Mouse (Mus musculus): ENCODE measurements around the gene Eloa. TPM values are rescaled to one million over a fixed set of nuclear protein-coding genes. Genes with fewer than 3 reads are reported as not detected.
A peak's percentile ranks its signal among the peaks of the same experiment; 100 is the strongest.

Gene Eloa
- polyA plus RNA-seq, 1 experiment from 2014 or later = 34.6 TPM

- Histone ChIP-seq H3K4me3 (ENCODE audit: low read length) (no peak overlapping the region), H3K27me3 (ENCODE audit: control insufficient read depth, insufficient read depth, low read length) (no peaks in the 10 kb centered on the region), H3K9ac (ENCODE audit: low read length) (no peak overlapping the region), H3K4me1 (ENCODE audit: control insufficient read depth, insufficient read depth, low read length) (peaks cover 17% of the 10 kb centered on the region), H3K9me3 (replicated peaks; ENCODE audit: control insufficient read depth, low read length) (no peaks in the 10 kb centered on the region), H3K4me2 (ENCODE audit: low read depth, low read length) (no peak overlapping the region), H3K27ac (ENCODE audit: low read length) (no peak overlapping the region), H3K36me3 (ENCODE audit: control insufficient read depth, insufficient read depth) (peaks cover 26% of the 10 kb centered on the region)
- WGBS = 66% methylated on average over 5 of the region's 5 CpGs
- no peak for ATAC-seq (replicated peaks; ENCODE audit: extremely low read depth, insufficient read depth, low FRiP score)
These were observed 32.3 kb upstream of the Eloa start for GRCm38 (mm10) chr4:136053843-136054242.

- H3K4me3 ChIP-seq (ENCODE audit: low read length) = peak within 1 kb of the TSS; percentile 89
- 0% methylated on average over 21 of the region's 21 CpGs for WGBS
- no peaks in the 10 kb centered on the region for H3K27me3 ChIP-seq (ENCODE audit: control insufficient read depth, insufficient read depth, low read length)
- peaks cover 32% of the 10 kb centered on the region for H3K36me3 ChIP-seq (ENCODE audit: control insufficient read depth, insufficient read depth)
- no peaks in the 10 kb centered on the region for H3K9me3 ChIP-seq (replicated peaks; ENCODE audit: control insufficient read depth, low read length)
- H3K27ac ChIP-seq (ENCODE audit: low read length) = peak within 1 kb of the TSS; percentile 89
- H3K4me1 ChIP-seq (ENCODE audit: control insufficient read depth, insufficient read depth, low read length) = peaks cover 17% of the 10 kb centered on the region
- peak within 1 kb of the TSS; percentile 88 for H3K9ac ChIP-seq (ENCODE audit: low read length)
- ATAC-seq (replicated peaks; ENCODE audit: extremely low read depth, insufficient read depth, low FRiP score) = peak; percentile 98
- peak within 1 kb of the TSS; percentile 84 for H3K4me2 ChIP-seq (ENCODE audit: low read depth, low read length)
These were observed 31.7 kb upstream of the Eloa start, which contains the start of gene Rpl11 for GRCm38 (mm10) chr4:136053247-136053596. Gene Rpl11, minus strand, starts transcription at chr4:136053428.

- Histone ChIP-seq H3K4me3 (ENCODE audit: low read length) (peak overlapping the region; percentile 89), H3K4me1 (ENCODE audit: control insufficient read depth, insufficient read depth, low read length) (peaks cover 17% of the 10 kb centered on the region), H3K9ac (ENCODE audit: low read length) (peak overlapping the region; percentile 88), H3K27me3 (ENCODE audit: control insufficient read depth, insufficient read depth, low read length) (no peaks in the 10 kb centered on the region), H3K4me2 (ENCODE audit: low read depth, low read length) (peak overlapping the region; percentile 84), H3K9me3 (replicated peaks; ENCODE audit: control insufficient read depth, low read length) (no peaks in the 10 kb centered on the region), H3K27ac (ENCODE audit: low read length) (peak overlapping the region; percentile 89), H3K36me3 (ENCODE audit: control insufficient read depth, insufficient read depth) (peaks cover 32% of the 10 kb centered on the region)
- peak; percentile 69 for ATAC-seq (replicated peaks; ENCODE audit: extremely low read depth, insufficient read depth, low FRiP score)
- under 1% methylated on average over 50 of the region's 50 CpGs for WGBS
These were observed 31.1 kb upstream of the Eloa start for GRCm38 (mm10) chr4:136052534-136053246.

- H3K27ac ChIP-seq (ENCODE audit: low read length) = no peak overlapping the region
- no peak for ATAC-seq (replicated peaks; ENCODE audit: extremely low read depth, insufficient read depth, low FRiP score)
- H3K36me3 ChIP-seq (ENCODE audit: control insufficient read depth, insufficient read depth) = peaks cover 32% of the 10 kb centered on the region
- H3K27me3 ChIP-seq (ENCODE audit: control insufficient read depth, insufficient read depth, low read length) = no peaks in the 10 kb centered on the region
- H3K4me2 ChIP-seq (ENCODE audit: low read depth, low read length) = peak overlapping the region; percentile 84
- peak overlapping the region; percentile 89 for H3K4me3 ChIP-seq (ENCODE audit: low read length)
- WGBS = 0% methylated on average over 3 of the region's 3 CpGs
- peak overlapping the region; percentile 88 for H3K9ac ChIP-seq (ENCODE audit: low read length)
- no peaks in the 10 kb centered on the region for H3K9me3 ChIP-seq (replicated peaks; ENCODE audit: control insufficient read depth, low read length)
- H3K4me1 ChIP-seq (ENCODE audit: control insufficient read depth, insufficient read depth, low read length) = peaks cover 17% of the 10 kb centered on the region
These were observed 30.5 kb upstream of the Eloa start for GRCm38 (mm10) chr4:136052060-136052459.

- peaks cover 17% of the 10 kb centered on the region for H3K4me1 ChIP-seq (ENCODE audit: control insufficient read depth, insufficient read depth, low read length)
- WGBS = 97% methylated on average over 6 of the region's 6 CpGs
- H3K27me3 ChIP-seq (ENCODE audit: control insufficient read depth, insufficient read depth, low read length) = no peaks in the 10 kb centered on the region
- ATAC-seq (replicated peaks; ENCODE audit: extremely low read depth, insufficient read depth, low FRiP score) = no peak
- no peaks in the 10 kb centered on the region for H3K9me3 ChIP-seq (replicated peaks; ENCODE audit: control insufficient read depth, low read length)
- peaks cover 38% of the 10 kb centered on the region for H3K36me3 ChIP-seq (ENCODE audit: control insufficient read depth, insufficient read depth)
- H3K9ac ChIP-seq (ENCODE audit: low read length) = no peak overlapping the region
- no peak overlapping the region for H3K4me3 ChIP-seq (ENCODE audit: low read length)
- no peak overlapping the region for H3K4me2 ChIP-seq (ENCODE audit: low read depth, low read length)
- H3K27ac ChIP-seq (ENCODE audit: low read length) = no peak overlapping the region
These were observed 28.7 kb upstream of the Eloa start for GRCm38 (mm10) chr4:136050226-136050625.

- H3K4me2 ChIP-seq (ENCODE audit: low read depth, low read length) = no peak overlapping the region
- no peak overlapping the region for H3K27ac ChIP-seq (ENCODE audit: low read length)
- peaks cover 17% of the 10 kb centered on the region for H3K4me1 ChIP-seq (ENCODE audit: control insufficient read depth, insufficient read depth, low read length)
- H3K27me3 ChIP-seq (ENCODE audit: control insufficient read depth, insufficient read depth, low read length) = no peaks in the 10 kb centered on the region
- no peak overlapping the region for H3K9ac ChIP-seq (ENCODE audit: low read length)
- H3K4me3 ChIP-seq (ENCODE audit: low read length) = no peak overlapping the region
- H3K36me3 ChIP-seq (ENCODE audit: control insufficient read depth, insufficient read depth) = peaks cover 38% of the 10 kb centered on the region
- no peaks in the 10 kb centered on the region for H3K9me3 ChIP-seq (replicated peaks; ENCODE audit: control insufficient read depth, low read length)
- WGBS = 78% methylated on average over 4 of the region's 4 CpGs
- ATAC-seq (replicated peaks; ENCODE audit: extremely low read depth, insufficient read depth, low FRiP score) = no peak
These were observed 26.9 kb upstream of the Eloa start for GRCm38 (mm10) chr4:136048291-136049032.

GRCm38 (mm10) chr4:136047626-136048025 lies 26.1 kb upstream of the Eloa start:
- Histone ChIP-seq H3K9ac (ENCODE audit: low read length) (no peak overlapping the region), H3K36me3 (ENCODE audit: control insufficient read depth, insufficient read depth) (peaks cover 38% of the 10 kb centered on the region)
- no peak for ATAC-seq (replicated peaks; ENCODE audit: extremely low read depth, insufficient read depth, low FRiP score)

GRCm38 (mm10) chr4:136046888-136047287 lies 25.3 kb upstream of the Eloa start:
- Histone ChIP-seq H3K36me3 (ENCODE audit: control insufficient read depth, insufficient read depth) (peaks cover 37% of the 10 kb centered on the region), H3K4me2 (ENCODE audit: low read depth, low read length) (no peak overlapping the region), H3K4me3 (ENCODE audit: low read length) (no peak overlapping the region), H3K27me3 (ENCODE audit: control insufficient read depth, insufficient read depth, low read length) (no peaks in the 10 kb centered on the region), H3K9ac (ENCODE audit: low read length) (no peak overlapping the region), H3K27ac (ENCODE audit: low read length) (no peak overlapping the region), H3K9me3 (replicated peaks; ENCODE audit: control insufficient read depth, low read length) (no peaks in the 10 kb centered on the region), H3K4me1 (ENCODE audit: control insufficient read depth, insufficient read depth, low read length) (peaks cover 13% of the 10 kb centered on the region)
- ATAC-seq (replicated peaks; ENCODE audit: extremely low read depth, insufficient read depth, low FRiP score) = no peak
- WGBS = 68% methylated on average over 6 of the region's 6 CpGs

More at GRCm38 (mm10) chr4:136047626-136048025, 26.1 kb upstream of the Eloa start:
- no peak overlapping the region for H3K27ac ChIP-seq (ENCODE audit: low read length)
- H3K4me3 ChIP-seq (ENCODE audit: low read length) = no peak overlapping the region
- no peaks in the 10 kb centered on the region for H3K27me3 ChIP-seq (ENCODE audit: control insufficient read depth, insufficient read depth, low read length)
- H3K4me2 ChIP-seq (ENCODE audit: low read depth, low read length) = no peak overlapping the region
- peaks cover 17% of the 10 kb centered on the region for H3K4me1 ChIP-seq (ENCODE audit: control insufficient read depth, insufficient read depth, low read length)
- WGBS = 57% methylated on average over 4 of the region's 4 CpGs
- H3K9me3 ChIP-seq (replicated peaks; ENCODE audit: control insufficient read depth, low read length) = no peaks in the 10 kb centered on the region

- Histone ChIP-seq H3K36me3 (ENCODE audit: control insufficient read depth, insufficient read depth) (peaks cover 21% of the 10 kb centered on the region), H3K9ac (ENCODE audit: low read length) (no peak overlapping the region), H3K9me3 (replicated peaks; ENCODE audit: control insufficient read depth, low read length) (no peaks in the 10 kb centered on the region), H3K27ac (ENCODE audit: low read length) (no peak overlapping the region), H3K4me2 (ENCODE audit: low read depth, low read length) (no peak overlapping the region), H3K4me3 (ENCODE audit: low read length) (no peak overlapping the region), H3K27me3 (ENCODE audit: control insufficient read depth, insufficient read depth, low read length) (no peaks in the 10 kb centered on the region), H3K4me1 (ENCODE audit: control insufficient read depth, insufficient read depth, low read length) (no peaks in the 10 kb centered on the region; the same call in 1 of the 2 replicates)
- WGBS = 79% methylated on average over 5 of the region's 5 CpGs
- ATAC-seq (replicated peaks; ENCODE audit: extremely low read depth, insufficient read depth, low FRiP score) = no peak
These were observed 23.5 kb upstream of the Eloa start for GRCm38 (mm10) chr4:136045091-136045490.

All from heart, embryonic 16.5 days (tissue).